Mouse (Mus musculus): ENCODE results near the gene Gsn.
A peak's percentile ranks its signal among the peaks of the same experiment; 100 is the strongest.

The Gsn gene

DNA sequence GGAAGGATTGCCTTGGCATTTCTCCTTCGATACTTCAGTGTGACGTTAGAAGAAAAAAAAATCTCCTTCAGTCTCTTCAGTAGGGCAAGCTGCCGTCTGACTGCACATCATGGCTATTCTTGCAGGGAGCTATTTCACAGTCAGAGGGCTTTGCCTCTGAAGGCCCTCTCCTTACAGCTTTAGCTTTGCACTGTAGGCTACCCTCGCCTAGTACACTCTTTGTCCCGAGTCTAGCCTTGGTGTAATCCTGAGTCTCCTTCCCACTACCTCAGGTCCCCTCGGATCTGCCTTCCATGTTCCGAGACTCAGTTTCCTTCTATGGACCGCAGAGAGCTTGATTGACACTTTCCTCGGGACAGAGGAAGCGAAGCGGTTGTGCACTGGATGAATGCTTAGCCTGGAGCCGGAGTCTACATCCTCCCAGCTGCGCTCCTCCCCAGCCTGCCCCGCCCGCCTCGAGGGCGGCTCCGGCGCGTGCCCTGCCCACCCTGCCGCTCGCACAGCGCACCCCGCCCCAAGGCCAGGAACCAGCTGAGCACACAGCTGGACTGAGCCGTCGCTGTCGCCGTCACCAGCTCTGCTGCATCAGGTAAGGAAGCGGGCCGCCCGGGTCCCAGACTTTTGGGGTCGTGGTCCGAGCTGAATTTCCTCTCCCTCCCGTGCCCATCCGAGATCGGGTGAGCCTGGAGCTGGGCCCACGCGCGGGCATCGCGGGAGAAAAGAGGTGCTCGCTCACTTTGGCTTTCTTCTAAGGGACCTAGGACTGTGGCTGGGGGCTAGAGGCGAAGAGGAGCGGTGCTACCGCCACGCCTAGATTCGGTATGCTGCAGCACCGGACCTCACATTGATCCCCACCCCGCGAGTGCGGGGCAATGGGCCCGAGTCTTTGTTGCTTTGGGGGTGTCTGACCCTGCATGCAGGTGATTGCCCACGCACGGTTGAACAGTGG is at the start of gene Gsn:
Gene Gsn (plus strand): TSS at position 496 of the 949 bp plus-strand sequence.
- peak; percentile 83 to 92 for DNase-seq

DNA sequence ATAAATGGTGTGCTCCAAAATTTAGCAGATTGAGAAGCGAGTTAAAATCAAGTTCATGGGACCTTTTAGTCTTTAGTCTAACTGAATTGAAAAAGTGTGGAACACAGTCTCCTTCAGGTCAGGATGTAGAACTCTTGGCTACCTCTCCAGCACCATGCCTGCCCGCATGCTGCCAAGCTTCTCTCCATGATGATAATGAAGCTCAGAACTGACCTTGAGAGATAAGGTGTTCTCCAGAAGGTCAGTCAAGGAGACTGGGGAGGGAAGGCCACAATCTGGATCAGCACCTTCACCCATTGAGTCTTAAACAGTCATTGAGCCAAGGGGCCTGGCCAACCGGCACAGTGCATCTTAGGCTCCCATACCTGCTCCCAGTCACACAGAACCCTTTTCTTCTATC is 49.4 kb upstream of the Gsn start:
- DNase-seq, result no peak

- DNase-seq, result no peak
Measured at GRCm38 (mm10) chr2:35208054-35208453, 48.1 kb upstream of the Gsn start.

GRCm38 (mm10) chr2:35208931-35209665 is 47.1 kb upstream of the Gsn start:
- no peak for DNase-seq

DNA sequence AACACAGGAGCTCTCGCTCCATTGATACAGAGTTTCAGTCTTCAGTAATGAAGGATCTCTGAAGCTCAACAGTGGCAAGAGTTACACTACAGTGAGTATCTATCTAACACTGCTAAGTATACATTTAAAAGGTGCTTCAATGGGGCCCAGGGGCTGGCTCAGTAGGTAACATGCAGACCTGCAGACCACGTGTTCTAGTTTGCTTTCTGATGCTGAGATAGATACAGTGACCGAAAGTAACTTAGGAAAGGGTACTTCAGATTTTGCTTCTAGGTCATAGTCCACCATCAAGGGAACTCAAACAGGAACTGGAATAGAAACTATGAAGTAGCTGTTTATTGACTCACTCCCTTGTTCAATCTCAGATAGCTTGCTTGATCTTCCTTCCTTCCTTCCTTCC is 44.5 kb upstream of the Gsn start:
- DNase-seq, result no peak

DNA sequence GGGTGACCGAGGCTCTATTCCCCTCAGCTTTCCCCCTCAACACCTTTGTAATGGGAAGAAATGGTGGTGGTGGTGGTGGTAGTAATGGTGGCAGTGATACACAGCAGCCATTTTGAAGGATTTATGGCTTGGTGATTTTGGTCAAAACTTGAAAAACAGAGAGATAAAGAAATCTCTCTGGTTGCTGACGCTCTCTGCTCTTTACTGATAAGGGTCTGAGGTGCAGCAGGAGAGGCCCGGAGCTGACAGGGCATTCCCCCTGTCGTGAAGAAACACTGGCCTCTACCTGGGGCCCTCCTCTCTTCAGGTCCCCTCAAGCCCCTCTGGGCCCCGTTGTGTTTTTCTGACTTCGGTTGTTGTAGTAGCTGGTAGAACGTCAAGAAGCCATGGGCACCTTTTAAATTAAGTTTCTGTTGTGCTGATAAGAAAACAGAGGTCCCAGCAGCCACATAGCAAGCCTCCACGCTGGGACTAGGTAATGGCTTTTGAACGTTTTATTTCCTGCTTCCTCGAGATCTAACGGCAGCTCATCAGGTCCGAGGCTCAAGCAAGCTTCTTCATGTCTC is 42.8 kb upstream of the Gsn start:
- no peak for DNase-seq

- DNase-seq, result peak; percentile 83 to 90
Measured at GRCm38 (mm10) chr2:35214881-35215358, 41.3 kb upstream of the Gsn start.

- peak; percentile 24 to 60 for DNase-seq
Measured at GRCm38 (mm10) chr2:35215363-35215762, 40.8 kb upstream of the Gsn start.

- no peak for DNase-seq
Measured at GRCm38 (mm10) chr2:35216701-35217100, 39.5 kb upstream of the Gsn start.

GRCm38 (mm10) chr2:35218736-35219135 is 37.4 kb upstream of the Gsn start:
- no peak for DNase-seq

DNA sequence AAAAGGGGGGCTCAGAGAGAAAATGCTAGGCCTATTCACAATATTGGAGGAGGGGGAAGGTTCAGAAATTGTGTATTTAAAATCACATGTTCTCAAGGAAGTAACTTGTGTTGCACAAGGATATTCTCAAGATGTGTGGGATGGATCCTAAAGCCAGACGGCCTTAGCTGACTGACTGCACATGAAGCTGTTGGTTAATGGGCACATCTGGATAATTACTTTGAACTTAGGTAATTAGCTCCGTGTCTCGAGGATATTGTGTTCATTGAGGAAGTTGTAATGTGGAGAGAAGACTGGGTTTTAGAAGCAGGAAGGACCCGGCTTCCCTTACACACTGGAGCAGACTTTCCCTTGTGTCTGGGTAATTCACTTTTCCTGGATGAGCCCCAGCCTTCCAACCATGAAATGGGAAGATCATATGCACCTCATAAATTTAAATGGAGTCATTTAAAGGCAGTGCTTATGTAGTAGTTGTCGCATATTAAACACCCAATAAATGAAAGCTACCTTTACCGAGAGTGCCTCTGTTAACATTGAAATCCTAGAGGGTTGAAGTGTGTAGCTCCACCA is 33.3 kb upstream of the Gsn start:
- DNase-seq, result no peak

DNA sequence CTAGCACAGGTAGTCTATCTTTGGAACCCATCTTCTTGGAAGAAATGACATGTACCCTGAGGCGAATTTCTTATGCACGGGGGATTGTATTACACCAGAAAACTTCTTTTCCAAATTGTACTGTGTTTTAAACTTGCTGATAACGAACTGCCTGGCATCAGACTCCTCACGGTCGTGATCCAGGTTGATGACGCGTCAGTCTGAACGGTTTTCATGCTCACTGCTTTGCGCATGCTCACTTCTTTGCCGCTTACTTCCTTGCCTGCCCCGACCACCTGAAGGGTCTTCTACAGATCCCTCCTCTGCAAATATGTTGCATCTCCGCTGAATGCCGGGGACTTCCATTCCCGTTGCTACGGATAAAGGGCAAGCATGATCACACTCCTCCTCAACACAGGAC is 31.9 kb upstream of the Gsn start:
- no peak for DNase-seq

DNA sequence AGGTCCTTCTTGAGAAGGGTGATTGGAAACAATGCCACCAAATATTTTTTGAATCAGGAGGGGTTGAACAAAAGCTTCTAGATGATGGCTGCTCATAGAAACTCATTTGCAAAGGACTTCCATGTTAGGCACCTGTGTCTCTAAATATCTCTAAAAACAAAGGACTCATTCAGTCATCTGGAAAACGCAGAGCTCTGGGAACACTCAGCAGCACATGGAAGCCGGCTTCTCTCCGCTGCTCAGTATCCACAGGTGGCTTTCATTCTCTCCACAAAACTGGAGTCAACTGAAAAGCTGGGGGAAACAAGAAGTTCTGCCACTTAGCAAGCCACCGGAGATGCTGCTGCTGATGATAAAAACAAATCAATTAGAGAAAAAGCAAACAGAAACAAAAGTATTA is 28.0 kb upstream of the Gsn start:
- DNase-seq, result no peak

- no peak for DNase-seq
Measured at GRCm38 (mm10) chr2:35230215-35230614, 26.0 kb upstream of the Gsn start.

DNA sequence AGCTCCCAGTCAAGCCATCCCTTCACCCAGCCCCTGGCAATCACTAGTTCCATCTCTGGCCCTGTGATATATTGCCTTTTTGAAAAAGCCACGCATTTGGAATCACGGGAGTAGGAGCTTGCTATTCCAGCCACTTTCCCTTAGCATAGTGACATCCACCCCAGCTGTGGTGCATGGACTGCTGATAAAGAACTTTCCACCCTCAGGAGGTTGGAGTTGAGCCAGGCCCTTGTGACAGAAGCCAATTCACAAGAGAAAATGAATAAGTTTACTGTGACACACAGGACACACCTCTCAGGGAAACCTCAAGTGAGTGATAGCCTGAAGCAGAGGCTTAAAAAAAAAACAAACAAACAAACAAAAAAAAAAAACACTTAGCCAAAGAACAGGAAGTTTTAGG is 24.3 kb upstream of the Gsn start:
- peak; percentile 77 to 79 for DNase-seq

DNA sequence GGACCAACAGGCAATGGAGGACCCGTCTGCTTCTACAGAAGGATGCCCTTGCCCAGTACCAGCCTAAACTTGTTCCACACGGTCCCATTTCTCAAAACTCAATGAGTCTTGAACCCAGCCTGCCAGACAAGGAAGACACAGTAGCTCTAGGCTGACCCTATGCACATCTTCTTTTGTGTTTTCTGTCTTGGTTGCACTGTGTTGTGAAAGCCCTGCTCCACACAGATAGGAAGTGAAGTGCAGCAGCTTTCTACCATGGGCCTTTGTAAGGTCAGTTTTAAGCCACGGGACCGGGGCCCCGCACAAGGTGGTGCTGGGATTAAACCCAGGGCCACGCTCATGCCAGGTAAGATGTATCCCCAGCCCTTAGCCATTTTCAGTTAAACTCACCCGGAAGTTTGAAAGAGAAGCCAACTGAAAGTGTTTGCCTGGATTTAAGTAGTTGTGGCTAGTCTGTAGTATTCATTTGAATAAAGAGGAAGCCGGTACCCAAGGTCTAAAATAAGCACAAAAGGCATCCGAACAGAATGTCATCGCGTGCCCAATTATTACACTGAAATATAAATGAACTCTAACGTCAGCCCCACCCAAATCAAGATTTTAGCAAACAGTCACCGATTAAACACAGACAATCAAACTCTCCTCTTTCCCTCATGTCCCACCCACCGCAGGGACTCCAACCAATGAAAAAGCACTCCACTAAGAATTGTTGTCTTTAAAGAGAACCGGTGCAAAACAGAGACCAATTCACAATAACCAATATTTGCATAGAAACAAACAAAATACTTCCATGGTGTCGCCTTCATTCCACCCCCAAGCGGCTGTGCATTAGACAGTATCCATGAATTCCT is 23.4 kb upstream of the Gsn start:
- no peak for DNase-seq

GRCm38 (mm10) chr2:35233898-35234297 is 22.3 kb upstream of the Gsn start:
- no peak for DNase-seq

- DNase-seq, result no peak
Measured at GRCm38 (mm10) chr2:35235021-35235420, 21.2 kb upstream of the Gsn start.

DNA sequence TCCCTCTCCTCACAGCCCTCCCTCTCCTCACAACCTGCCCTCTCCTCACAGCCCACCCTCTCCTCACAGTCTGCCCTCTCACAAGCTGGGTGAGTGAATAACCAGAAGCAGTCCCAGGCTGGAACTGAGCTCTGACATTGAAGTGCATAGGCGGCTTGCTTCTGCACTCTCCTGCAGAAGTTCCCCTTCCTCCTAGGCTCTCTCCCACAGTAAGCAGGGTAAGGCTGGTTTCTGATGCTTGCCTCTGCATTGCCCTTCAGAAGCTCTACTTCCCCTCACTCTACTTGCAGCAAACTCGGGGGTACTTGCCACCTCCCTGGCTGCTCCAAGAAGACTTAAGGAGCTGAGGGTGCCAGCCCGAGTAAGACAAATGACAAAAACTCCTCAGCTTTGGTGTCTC is 11.9 kb upstream of the Gsn start:
- DNase-seq, result no peak

DNA sequence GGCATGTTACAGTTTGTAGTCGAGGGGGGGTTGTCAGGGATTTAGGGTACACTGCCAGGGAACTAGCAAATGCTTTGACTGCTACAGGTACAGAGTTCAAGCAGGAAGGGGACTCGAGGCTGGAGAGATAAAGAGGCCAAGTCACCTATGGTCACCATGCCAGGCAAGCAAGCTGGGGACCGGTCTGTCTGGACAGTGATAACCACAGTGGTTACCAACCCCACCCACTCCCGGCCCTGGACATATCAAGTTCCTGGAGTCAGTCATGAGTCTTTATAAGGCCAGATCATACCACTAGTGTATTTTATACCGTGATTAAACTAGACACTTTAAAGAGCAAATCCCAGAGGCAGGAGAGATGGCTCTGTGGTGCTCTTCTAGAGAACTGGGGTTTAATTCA is 8.4 kb upstream of the Gsn start:
- no peak for DNase-seq

GRCm38 (mm10) chr2:35252733-35253132 is 3.4 kb upstream of the Gsn start:
- no peak for DNase-seq

DNA sequence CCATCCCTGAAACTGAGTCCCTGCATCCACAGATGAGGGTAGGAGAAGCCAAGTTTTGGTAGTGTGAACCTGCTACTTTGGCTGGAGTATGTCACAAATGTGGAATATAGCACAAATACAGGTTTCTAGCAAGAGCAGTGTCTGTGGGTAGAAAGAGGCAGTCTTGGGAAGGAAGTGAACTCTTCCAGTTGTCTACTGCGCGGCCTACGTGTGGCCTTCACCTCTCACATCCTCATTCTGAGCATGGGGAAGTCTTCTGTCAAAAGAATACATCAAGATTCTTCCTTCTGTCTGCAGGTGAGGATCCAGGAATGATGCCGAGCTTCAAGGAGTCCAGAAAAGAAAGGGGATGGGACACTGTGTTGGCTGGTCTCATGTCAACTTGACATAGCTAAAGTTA is 2.4 kb upstream of the Gsn start:
- no peak for DNase-seq
